ENCODE assay signal across 13 mouse cellular contexts in the genomic region with DNA sequence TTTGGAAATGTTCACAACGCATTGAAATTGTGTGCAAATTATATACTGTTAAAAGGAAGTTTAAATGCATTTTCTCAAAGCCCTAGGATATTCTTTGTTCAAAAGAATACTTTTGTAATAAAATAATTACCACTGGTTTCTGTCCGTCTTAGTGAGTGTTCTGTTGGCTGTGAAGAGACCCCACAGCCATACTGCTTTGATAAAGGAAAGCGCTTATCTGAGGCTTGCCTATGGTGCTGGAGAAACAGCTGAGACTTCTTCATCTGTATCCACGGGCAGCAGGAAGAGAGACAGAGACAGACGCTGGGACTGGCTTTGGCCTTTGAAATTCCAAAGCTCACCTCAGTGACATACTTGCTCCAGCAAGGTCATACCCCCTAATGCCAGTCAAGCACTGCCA.
"Had no signal": no experiment of that assay in that cellular context is flagged by ENCODE, and none has a peak within 500 bp of the region (broad histone marks: within the 10 kb centered on the region; RNA-seq: fewer than 3 reads in every experiment).

No protein-coding gene starts in this region.

- H3K27ac ChIP-seq: left cerebral cortex, adult 2 months; limb, embryonic 10.5 days; midbrain, embryonic 15.5 days; neural tube, embryonic 13.5 days had no signal

- H3K36me3 ChIP-seq: limb, embryonic 10.5 days; midbrain, embryonic 15.5 days; neural tube, embryonic 13.5 days had no signal

- H3K9ac ChIP-seq: lung, embryonic 14.5 days; midbrain, embryonic 15.5 days; neural tube, embryonic 13.5 days had no signal

- ATAC-seq: intestine, postnatal 0 days; midbrain, embryonic 15.5 days had no signal

- H3K4me2 ChIP-seq: lung, embryonic 14.5 days; midbrain, embryonic 11.5 days; midbrain, embryonic 15.5 days; neural tube, embryonic 13.5 days had no signal

- DNase-seq: kidney, adult 8-10 months; kidney, postnatal 25 days; lung, embryonic 14.5 days; lung, postnatal 10 days; lung, postnatal 4 days; retina, postnatal 1 day; thymus, postnatal 14 days had no signal

- H3K4me3 ChIP-seq: left cerebral cortex, adult 2 months; limb, embryonic 10.5 days; midbrain, embryonic 15.5 days; neural tube, embryonic 13.5 days had no signal

- H3K9me3 ChIP-seq: limb, embryonic 10.5 days; midbrain, embryonic 15.5 days; neural tube, embryonic 13.5 days had no signal

- H3K27me3 ChIP-seq: midbrain, embryonic 15.5 days; neural tube, embryonic 13.5 days had no signal
